Mouse (Mus musculus) monocyte, adult 5-6 weeks (primary cell): Measurements from ENCODE around the gene Bmp5. TPM values are rescaled to one million over a fixed set of nuclear protein-coding genes. Genes with fewer than 3 reads are reported as not detected.

Experiments used
- ATAC-seq: fragments of 153-309, 156-312 bp; replicated peaks from 2 replicates; pipeline ENCODE4 v1.8.0; 2017; ENCODE audit warnings: mild to moderate bottlenecking; ENCODE audit not compliant: low TSS enrichment, insufficient number of reproducible peaks, severe bottlenecking, poor library complexity, low FRiP score
- total RNA-seq: library from RNA; stranded (forward); fragments of 200-1000, 200-491, 200-594 nt; gene quantifications from 3 replicates; pipeline ENCODE4 v1.2.3, GENCODE M21; 2017

Gene Bmp5
- total RNA-seq, 1 experiment from 2014 or later = not detected

DNA sequence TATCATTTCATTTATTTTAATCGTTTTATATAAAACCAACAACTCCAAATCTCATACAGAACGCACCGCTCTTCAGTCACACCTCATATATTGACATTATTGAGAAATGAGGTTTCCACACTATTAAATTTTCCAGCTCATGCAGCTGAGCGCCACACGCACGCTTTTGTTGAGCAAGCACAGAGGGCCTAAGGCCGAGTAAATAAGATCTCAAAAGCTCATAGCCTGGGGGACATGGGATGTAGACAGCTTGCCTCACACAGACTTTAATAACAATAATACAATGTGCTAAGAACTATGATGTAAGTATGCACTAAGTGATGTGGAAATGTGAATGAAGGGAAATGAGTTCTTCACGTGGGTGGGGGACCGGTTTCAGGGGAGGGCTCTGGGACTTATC, 57.3 kb downstream of the Bmp5 start:
- no peak for ATAC-seq

GRCm38 (mm10) chr9:75833189-75833732, 58.1 kb downstream of the Bmp5 start:
- ATAC-seq = no peak

DNA sequence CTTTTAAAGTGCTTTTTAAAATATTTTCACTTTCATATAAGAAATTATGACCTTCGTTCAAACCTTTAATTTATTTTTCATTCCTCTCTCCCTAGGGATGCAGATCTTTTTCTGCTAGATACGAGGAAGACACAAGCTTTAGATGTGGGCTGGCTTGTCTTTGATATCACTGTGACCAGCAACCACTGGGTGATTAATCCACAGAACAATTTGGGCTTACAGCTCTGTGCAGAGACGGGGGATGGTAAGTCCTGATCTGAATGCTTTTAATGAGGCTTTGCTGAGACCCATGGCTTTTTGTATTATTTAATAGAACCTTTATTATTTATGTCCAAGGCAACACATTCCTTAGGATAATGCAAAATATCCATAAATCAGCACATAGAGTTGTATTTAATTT, 64.3 kb downstream of the Bmp5 start:
- no peak for ATAC-seq

DNA sequence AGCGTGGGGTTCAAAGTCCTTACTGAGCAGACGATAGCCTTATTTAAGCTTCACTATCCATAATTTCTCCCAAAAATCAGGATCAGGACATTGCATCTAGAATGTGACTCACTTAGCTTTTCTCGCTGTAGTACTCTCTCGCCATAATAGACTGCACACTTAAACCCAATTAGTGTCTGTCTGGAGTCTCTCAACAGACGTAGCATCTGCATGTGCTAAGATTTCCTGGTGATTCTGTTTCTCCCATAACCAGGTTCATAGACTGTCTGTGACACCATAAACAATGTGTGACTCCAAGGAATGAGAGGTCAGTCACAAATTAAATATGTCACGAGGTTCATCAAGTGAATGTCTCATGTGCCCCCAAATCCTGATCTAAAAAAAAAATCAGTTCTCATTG, 65.7 kb downstream of the Bmp5 start:
- ATAC-seq = no peak

- no peak for ATAC-seq
These were observed 70.8 kb downstream of the Bmp5 start for GRCm38 (mm10) chr9:75846010-75846409.

- no peak for ATAC-seq
These were observed 75.6 kb downstream of the Bmp5 start for GRCm38 (mm10) chr9:75850670-75851228.

DNA sequence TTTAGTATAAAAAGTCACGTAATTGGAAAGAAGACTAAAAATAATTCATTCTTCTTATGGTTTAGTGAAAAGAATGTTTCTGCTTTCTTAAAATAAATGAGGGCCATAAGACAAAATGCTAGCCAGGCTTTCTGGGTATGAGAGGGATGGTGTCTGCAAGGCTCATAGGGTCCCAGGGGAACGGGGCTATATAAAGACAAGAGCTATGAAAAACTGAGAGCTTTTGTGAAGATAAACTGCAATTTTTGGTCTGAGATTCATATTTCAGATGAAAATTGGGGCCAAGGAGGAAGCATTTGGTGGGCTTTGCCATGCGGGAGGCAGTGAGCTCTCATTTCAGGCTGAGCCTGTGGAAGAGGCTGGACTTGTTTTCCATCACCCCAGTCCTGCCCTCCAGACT, 83.0 kb downstream of the Bmp5 start:
- ATAC-seq = no peak

DNA sequence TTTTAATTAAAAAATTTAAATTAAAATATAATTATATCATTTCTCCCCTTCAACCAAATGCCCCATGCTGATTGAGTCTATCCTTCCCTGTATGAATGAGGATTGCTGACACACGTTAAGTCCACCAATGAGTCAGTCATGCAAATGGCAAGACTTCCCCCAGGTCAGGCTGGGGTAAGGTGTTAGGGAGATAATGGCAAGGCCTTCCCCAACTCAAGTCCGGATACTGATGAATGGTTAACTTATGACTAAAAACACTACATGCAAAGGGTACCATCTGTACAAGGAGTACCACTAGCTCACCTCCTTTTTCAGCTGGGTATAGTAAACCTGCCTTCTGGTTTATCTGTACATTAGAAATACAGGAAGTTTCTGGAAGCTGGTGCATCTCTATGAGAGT, 83.8 kb downstream of the Bmp5 start:
- no peak for ATAC-seq

DNA sequence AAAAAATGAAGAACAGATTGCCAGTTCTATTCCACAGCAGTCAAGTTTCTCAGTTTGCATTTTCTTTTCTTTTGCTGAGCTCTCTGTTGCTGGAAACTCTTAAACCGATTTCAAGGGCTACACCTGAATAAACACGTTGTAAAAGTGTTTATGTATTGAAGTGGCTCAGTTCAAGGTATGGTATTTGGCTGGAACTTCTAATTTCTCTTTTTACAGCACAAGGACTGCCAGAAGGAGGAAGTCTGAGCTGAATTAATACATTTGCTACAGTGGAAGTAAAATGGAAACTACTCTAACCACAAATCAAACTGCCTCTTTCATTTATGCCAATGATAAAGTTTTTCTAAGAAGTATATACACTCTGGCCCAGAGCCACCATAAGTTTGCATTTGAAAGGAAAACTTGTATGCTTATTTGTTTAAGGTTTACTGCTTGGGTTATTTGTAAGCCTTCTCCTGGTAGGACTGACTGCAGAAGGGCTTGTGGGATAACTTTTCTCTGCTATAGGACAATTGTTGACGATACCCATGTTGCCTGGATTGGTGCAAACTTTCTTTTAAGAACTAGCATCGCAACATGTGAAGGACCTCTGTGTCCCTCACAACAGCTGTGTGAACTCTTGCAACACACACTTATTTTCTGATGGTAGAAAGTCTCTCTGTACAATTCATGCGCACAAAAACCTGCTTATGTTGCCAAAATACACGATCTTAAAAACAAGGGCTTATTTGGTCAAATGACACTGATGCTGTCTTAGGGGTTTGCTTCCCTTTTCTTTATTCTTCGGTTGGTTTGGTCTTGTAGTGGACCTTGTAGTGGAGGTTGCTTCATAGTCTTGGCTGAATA, 95.4 kb downstream of the Bmp5 start:
- no peak for ATAC-seq

DNA sequence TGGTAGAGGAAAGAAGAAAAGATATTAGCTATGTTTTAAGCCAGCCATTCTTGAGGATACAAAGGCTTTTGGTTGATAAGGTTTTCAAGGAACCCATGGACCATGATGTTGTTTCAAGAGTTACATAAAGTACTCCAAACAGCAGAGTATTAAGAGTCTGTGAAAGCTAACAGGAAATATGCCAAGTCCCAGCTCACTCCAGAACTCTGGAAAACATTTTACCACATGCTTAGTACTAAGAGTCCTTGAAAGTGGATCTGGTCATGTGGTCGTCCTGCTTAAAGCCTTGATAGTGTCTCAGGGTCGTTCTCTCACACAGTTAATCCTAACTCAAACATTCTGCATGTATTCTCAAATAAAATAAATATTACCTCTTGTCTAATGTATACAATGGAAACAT, 101.2 kb downstream of the Bmp5 start:
- ATAC-seq = no peak

- no peak for ATAC-seq
These were observed 108.5 kb downstream of the Bmp5 start for GRCm38 (mm10) chr9:75883481-75884190.

- ATAC-seq = no peak
These were observed 111.8 kb downstream of the Bmp5 start for GRCm38 (mm10) chr9:75886801-75887544.

- no peak for ATAC-seq
These were observed 121.8 kb downstream of the Bmp5 start for GRCm38 (mm10) chr9:75896918-75897317.

DNA sequence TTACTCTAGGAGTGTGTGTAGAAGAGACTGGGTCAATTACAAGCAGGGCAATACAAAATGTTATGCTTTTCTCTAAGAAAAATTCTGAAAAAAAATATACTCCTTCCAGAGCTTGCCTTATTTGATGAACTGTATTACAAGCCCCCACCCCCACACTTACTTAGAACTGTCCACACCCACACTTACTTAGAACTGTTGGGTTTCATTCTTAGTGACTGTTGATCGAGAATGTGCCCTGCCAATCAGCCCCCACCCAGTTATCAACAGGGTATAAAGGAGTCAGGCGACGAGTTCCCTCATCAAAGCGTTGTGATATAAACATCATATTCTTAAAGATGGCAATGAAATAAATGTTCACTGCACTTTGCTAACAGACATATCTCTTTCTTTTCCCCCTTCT, 122.9 kb downstream of the Bmp5 start:
- no peak for ATAC-seq

- no peak for ATAC-seq
These were observed 126.1 kb downstream of the Bmp5 start for GRCm38 (mm10) chr9:75901219-75901618.

DNA sequence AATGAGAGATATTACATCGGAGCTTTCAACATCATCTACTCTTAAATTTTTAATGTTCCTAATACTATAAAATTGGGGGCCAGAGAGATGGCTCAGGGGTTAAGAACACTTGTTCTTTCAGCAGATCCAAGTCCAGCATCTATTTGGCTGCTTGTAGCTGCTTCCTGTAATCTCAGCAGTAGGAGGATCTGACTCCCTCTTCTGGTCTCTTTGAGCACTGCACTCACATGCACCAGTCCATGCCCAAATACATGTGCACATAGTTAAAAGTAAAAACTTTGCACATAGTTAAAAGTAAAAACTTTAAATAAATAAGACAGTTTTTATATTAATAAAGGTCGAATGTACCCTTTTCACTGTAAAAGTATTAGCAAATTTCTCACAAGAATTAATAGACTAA, 130.3 kb downstream of the Bmp5 start:
- ATAC-seq = no peak

DNA sequence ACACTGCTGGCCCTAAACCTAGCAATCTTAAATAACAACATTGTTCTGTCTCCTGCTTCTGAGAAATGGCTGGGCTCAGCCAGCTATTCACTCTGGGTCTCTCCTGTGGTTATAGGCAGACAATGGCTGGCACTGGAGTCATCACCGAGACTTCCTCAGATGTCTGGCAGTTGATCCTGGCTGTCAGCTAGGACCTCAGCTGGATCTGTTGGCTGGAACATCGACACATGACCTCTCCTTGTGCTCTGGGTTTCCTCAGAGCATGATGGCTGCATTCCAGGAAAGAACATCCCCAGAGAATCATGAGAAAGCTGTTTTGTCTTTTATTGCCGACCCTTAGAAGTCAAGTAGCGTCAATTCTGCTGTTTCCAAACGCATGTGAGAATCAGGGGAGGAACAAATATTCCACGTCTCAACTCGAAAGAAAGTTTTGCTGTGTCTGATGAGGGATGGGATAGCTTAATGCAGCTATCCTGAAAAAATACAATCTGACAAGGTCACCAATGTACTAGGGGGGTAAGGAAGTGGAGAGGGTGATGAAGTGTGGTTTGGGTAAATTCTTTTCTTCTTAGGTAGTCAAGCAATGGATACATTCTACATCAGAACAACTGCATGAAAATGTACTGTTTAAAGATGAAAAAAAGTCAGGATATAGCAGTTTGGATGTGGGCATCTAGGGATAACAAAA, 135.1 kb downstream of the Bmp5 start:
- no peak for ATAC-seq

DNA sequence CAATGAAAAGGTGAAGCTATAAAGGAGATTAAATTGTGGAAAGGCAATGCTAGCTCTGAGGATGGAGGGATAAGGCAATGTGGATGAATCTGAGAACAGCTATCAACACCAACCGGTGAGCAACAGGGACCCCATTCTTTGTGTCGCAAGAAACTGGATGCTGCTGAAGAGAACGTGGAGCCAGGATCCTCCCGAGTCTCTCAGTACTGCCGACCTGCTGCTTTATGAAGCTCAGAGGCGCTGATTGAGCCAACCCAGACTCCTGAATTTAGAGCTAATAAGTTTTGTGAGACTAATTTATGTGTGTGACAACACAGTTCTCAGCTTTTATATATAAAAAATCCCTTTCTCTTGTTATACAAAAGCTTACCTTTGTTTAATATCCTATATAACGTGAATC, 136.4 kb downstream of the Bmp5 start:
- no peak for ATAC-seq
